Comparison of ENCODE assay signal across 9 mouse cellular contexts in genomic region chr7:65280944-65281912, GRCm38 (mm10).
A peak's percentile ranks its signal among the peaks of the same experiment; 100 is the strongest.
DNase-seq lines count a peak whose midpoint lies in the region; ATAC-seq and TF ChIP-seq lines count a peak whose summit lies in the region.
"Had no signal": no experiment of that assay in that cellular context is flagged by ENCODE, and none has a peak within 500 bp of the region (broad histone marks: within the 10 kb centered on the region; RNA-seq: fewer than 3 reads in every experiment).

No protein-coding gene starts in this region.

- intact Hi-C loops in left cerebral cortex, postnatal 36 days (cut with DNase I) = no loop called here

- H3K27ac ChIP-seq in neural tube, embryonic 12.5 days = no peak overlapping the region
- H3K27ac ChIP-seq in lung, embryonic 14.5 days (ENCODE audit: low read depth) = no peak overlapping the region
- H3K27ac ChIP-seq in neural tube, embryonic 15.5 days (replicated peaks) = no peak overlapping the region

- no peaks in the 10 kb centered on the region for H3K36me3 ChIP-seq in neural tube, embryonic 12.5 days
- H3K36me3 ChIP-seq in lung, embryonic 14.5 days (ENCODE audit: insufficient read depth) = no peaks in the 10 kb centered on the region
- no peaks in the 10 kb centered on the region for H3K36me3 ChIP-seq in neural tube, embryonic 15.5 days

- 0 out of 2 replicates have a peak, but pooled peaks have one; percentile 30 for ATAC-seq in neural tube, embryonic 12.5 days (ENCODE audit: low FRiP score, low read depth)
- peak; percentile 71 for ATAC-seq in lung, embryonic 14.5 days (ENCODE audit: insufficient read depth)
- peak; percentile 16; the same call in 1 of the 2 replicates for ATAC-seq in neural tube, embryonic 15.5 days (ENCODE audit: low FRiP score)

- no peaks in the 10 kb centered on the region for H3K9me3 ChIP-seq in neural tube, embryonic 12.5 days
- no peaks in the 10 kb centered on the region for H3K9me3 ChIP-seq in lung, embryonic 14.5 days (ENCODE audit: low read depth, low read length)
- no peaks in the 10 kb centered on the region for H3K9me3 ChIP-seq in neural tube, embryonic 15.5 days (replicated peaks)

- H3K4me3 ChIP-seq in neural tube, embryonic 12.5 days = no peak overlapping the region
- no peak overlapping the region for H3K4me3 ChIP-seq in lung, embryonic 14.5 days (ENCODE audit: low read depth, low read length)
- no peak overlapping the region for H3K4me3 ChIP-seq in neural tube, embryonic 15.5 days (replicated peaks)
- H3K4me3 ChIP-seq: erythroblast, embryonic 14.5 days had no signal

- no peak overlapping the region for H3K4me2 ChIP-seq in neural tube, embryonic 12.5 days (replicated peaks)
- H3K4me2 ChIP-seq in lung, embryonic 14.5 days = no peak overlapping the region
- H3K4me2 ChIP-seq in neural tube, embryonic 15.5 days = no peak overlapping the region

- H3K27me3 ChIP-seq in neural tube, embryonic 12.5 days (replicated peaks) = no peaks in the 10 kb centered on the region
- H3K27me3 ChIP-seq in lung, embryonic 14.5 days (ENCODE audit: insufficient read depth, low read length) = no peaks in the 10 kb centered on the region
- no peaks in the 10 kb centered on the region for H3K27me3 ChIP-seq in neural tube, embryonic 15.5 days (replicated peaks)

- no peak for TF ChIP-seq CTCF in lung, embryonic 14.5 days (IDR thresholded peaks at IDR 0.05; ENCODE audit: low read depth)

- H3K9ac ChIP-seq in neural tube, embryonic 12.5 days = no peak overlapping the region
- no peak overlapping the region for H3K9ac ChIP-seq in lung, embryonic 14.5 days
- no peak overlapping the region for H3K9ac ChIP-seq in neural tube, embryonic 15.5 days (replicated peaks)

- peaks cover 7% of the 10 kb centered on the region; the same call in 1 of the 2 replicates for H3K4me1 ChIP-seq in neural tube, embryonic 12.5 days
- no peaks in the 10 kb centered on the region for H3K4me1 ChIP-seq in lung, embryonic 14.5 days (ENCODE audit: insufficient read depth)
- 0 out of 2 replicates have a peak, but pooled peaks cover 3% of the 10 kb centered on the region for H3K4me1 ChIP-seq in neural tube, embryonic 15.5 days

- WGBS in neural tube, embryonic 12.5 days = 65% methylated on average over 10 of the region's 10 CpGs
- WGBS in lung, embryonic 14.5 days = 53% methylated on average over 10 of the region's 10 CpGs
- WGBS in neural tube, embryonic 15.5 days = 63% methylated on average over 10 of the region's 10 CpGs

- DNase-seq in neural tube, embryonic 10.5 days (ENCODE audit: extremely low spot score, low spot score) = no peak
- DNase-seq in gastrocnemius, postnatal 25 days = peak; percentile 23
- DNase-seq in lung, embryonic 14.5 days = peak; percentile 40
- DNase-seq in left cerebral cortex, postnatal 36 days (ENCODE audit: low spot score in 2 of 2) = no peak
- DNase-seq in thymus, postnatal 36 days = no peak
- DNase-seq: kidney, adult 11 months had no signal

Comparison
In these comparisons a context has a peak if more than half of its experiments do, and no peak if none do; other contexts are left out.
1. ATAC-seq: peak in every context shown above with its lines; median percentile 71 in lung, embryonic 14.5 days; 30 in neural tube, embryonic 12.5 days; 16 in neural tube, embryonic 15.5 days.
2. DNase-seq: peak in gastrocnemius, postnatal 25 days (single experiment) and lung, embryonic 14.5 days (single experiment); none in neural tube, embryonic 10.5 days (single experiment), left cerebral cortex, postnatal 36 days (0 of 2) and thymus, postnatal 36 days (0 of 2).